ENCODE assay signal across 8 mouse cellular contexts in the genomic region with DNA sequence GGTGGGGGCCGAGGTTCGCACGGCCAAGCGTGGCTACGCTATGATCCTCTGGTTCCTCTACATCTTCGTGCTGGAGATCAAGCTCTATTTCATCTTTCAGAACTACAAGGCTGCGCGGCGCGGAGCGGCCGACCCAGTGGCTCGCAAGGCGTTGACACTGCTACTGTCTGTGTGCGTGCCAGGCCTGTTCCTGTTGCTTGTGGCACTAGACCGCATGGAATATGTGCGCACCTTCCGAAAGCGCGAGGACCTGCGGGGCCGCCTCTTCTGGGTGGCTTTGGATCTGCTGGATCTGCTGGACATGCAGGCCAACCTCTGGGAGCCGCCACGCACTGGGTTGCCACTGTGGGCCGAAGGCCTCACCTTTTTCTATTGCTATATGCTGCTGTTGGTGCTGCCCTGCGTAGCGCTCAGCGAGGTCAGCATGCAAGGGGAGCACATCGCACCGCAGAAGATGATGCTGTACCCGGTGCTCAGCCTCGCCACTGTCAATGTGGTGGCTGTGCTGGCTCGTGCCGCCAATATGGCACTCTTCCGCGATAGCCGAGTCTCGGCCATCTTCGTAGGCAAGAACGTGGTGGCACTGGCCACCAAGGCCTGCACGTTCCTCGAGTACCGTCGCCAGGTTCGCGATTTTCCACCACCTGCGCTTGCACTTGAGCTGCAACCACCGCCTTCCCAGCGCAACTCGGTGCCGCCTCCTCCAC. TPM values are rescaled to one million over a fixed set of nuclear protein-coding genes. Genes with fewer than 3 reads are reported as not detected.
A peak's percentile ranks its signal among the peaks of the same experiment; 100 is the strongest.
DNase-seq lines count a peak whose midpoint lies in the region; ATAC-seq and TF ChIP-seq lines count a peak whose summit lies in the region.

No protein-coding gene starts in this region.

- H3K9me3 ChIP-seq in heart, embryonic 15.5 days (replicated peaks), result no peaks in the 10 kb centered on the region
- H3K9me3 ChIP-seq in hindbrain, embryonic 10.5 days, result no peaks in the 10 kb centered on the region; the same call in 1 of the 2 replicates
- H3K9me3 ChIP-seq in midbrain, embryonic 14.5 days (ENCODE audit: control insufficient read depth, low read length), result no peaks in the 10 kb centered on the region

- TF ChIP-seq POLR2A in cerebellum, adult 2 months (IDR thresholded peaks at IDR 0.05; ENCODE audit: borderline replicate concordance, insufficient read depth, low read length), result no peak

- H3K36me3 ChIP-seq in heart, embryonic 15.5 days, result no peaks in the 10 kb centered on the region
- peaks cover 31% of the 10 kb centered on the region for H3K36me3 ChIP-seq in hindbrain, embryonic 10.5 days
- H3K36me3 ChIP-seq in midbrain, embryonic 14.5 days (ENCODE audit: control insufficient read depth, insufficient read depth, low read length), result peaks cover 36% of the 10 kb centered on the region

- no peak overlapping the region for H3K9ac ChIP-seq in heart, embryonic 15.5 days
- no peak overlapping the region; the same call in 1 of the 2 replicates for H3K9ac ChIP-seq in midbrain, embryonic 14.5 days (replicated peaks; ENCODE audit: low read length)

- TF ChIP-seq CTCF in cerebellum, adult 2 months (IDR thresholded peaks at IDR 0.05; ENCODE audit: borderline replicate concordance, insufficient read depth, low read depth, low read length), result no peak

- H3K27me3 ChIP-seq in heart, embryonic 15.5 days, result peaks cover 54% of the 10 kb centered on the region
- no peaks in the 10 kb centered on the region for H3K27me3 ChIP-seq in cerebellum, adult 2 months (ENCODE audit: control insufficient read depth, insufficient read depth, low read length)
- H3K27me3 ChIP-seq in hindbrain, embryonic 10.5 days (ENCODE audit: insufficient read depth, poor library complexity, severe bottlenecking), result peaks cover 39% of the 10 kb centered on the region
- no peaks in the 10 kb centered on the region for H3K27me3 ChIP-seq in midbrain, embryonic 14.5 days (ENCODE audit: control insufficient read depth, insufficient read depth, low read length)

- WGBS in heart, embryonic 15.5 days, result 79% methylated on average over 51 of the region's 51 CpGs
- WGBS in cerebellum, adult 2 months, result 93% methylated on average over 51 of the region's 51 CpGs
- WGBS in hindbrain, embryonic 10.5 days, result 89% methylated on average over 51 of the region's 51 CpGs
- 94% methylated on average over 51 of the region's 51 CpGs for WGBS in midbrain, embryonic 14.5 days

- no peak for DNase-seq in heart, postnatal 10 days
- peak; percentile 33 to 37 for DNase-seq in cerebellum, adult 2 months
- no peak for DNase-seq in hindbrain, embryonic 10.5 days (ENCODE audit: low spot score)
- no peak for DNase-seq in midbrain, embryonic 14.5 days
- DNase-seq in thymus, adult 18-20 months, result no peak
- no peak for DNase-seq in urinary bladder, postnatal 4 days (ENCODE audit: low spot score in 2 of 2)
- no peak for DNase-seq in adrenal gland, postnatal 36 days

- H3K4me1 ChIP-seq in heart, embryonic 15.5 days (replicated peaks), result peaks cover 30% of the 10 kb centered on the region
- peaks cover 12% of the 10 kb centered on the region; the same call in 1 of the 2 replicates for H3K4me1 ChIP-seq in cerebellum, adult 2 months (ENCODE audit: control insufficient read depth, insufficient read depth, low read length)
- peaks cover 34% of the 10 kb centered on the region for H3K4me1 ChIP-seq in hindbrain, embryonic 10.5 days (replicated peaks)
- peaks cover 23% of the 10 kb centered on the region for H3K4me1 ChIP-seq in midbrain, embryonic 14.5 days (ENCODE audit: control insufficient read depth, insufficient read depth, low read length)

- peak overlapping the region; percentile 65 for H3K4me3 ChIP-seq in heart, embryonic 15.5 days
- H3K4me3 ChIP-seq in cerebellum, adult 2 months (replicated peaks; ENCODE audit: insufficient read depth, low read depth, low read length), result peak overlapping the region; percentile 69
- peak overlapping the region; percentile 77 for H3K4me3 ChIP-seq in hindbrain, embryonic 10.5 days
- peak overlapping the region; percentile 71 for H3K4me3 ChIP-seq in midbrain, embryonic 14.5 days (replicated peaks; ENCODE audit: low read depth, low read length)

- ATAC-seq in heart, embryonic 15.5 days (replicated peaks; ENCODE audit: insufficient number of reproducible peaks, insufficient read depth, low FRiP score, low read depth), result no peak
- ATAC-seq in midbrain, embryonic 14.5 days (ENCODE audit: low FRiP score, low TSS enrichment), result no peak

- intact Hi-C loops in heart, postnatal 10 days (cut with DNase I), result no loop called here

- peak overlapping the region; percentile 95 for H3K4me2 ChIP-seq in heart, embryonic 15.5 days
- peak overlapping the region; percentile 89 for H3K4me2 ChIP-seq in midbrain, embryonic 14.5 days (ENCODE audit: low read length)

- no peak overlapping the region for H3K27ac ChIP-seq in heart, embryonic 15.5 days
- no peak overlapping the region for H3K27ac ChIP-seq in cerebellum, adult 2 months (ENCODE audit: insufficient read depth, low read length)
- H3K27ac ChIP-seq in hindbrain, embryonic 10.5 days, result no peak overlapping the region
- H3K27ac ChIP-seq in midbrain, embryonic 14.5 days (replicated peaks; ENCODE audit: low read depth, low read length), result no peak overlapping the region

RNA-seq across cellular contexts. Expression of a gene that starts 2.8 kb away (rescaled TPM):
- polyA plus RNA-seq in heart, embryonic 15.5 days (2015; fragmentation: Nextera tagmentation; extraction: Ambion mirVana), result 2.0 and 7.8 TPM in 2 replicates
- total RNA-seq in heart, postnatal 10 days (2021), result under 1 TPM; 0.43 to 0.97 TPM
- 30.9 and 31.3 TPM in 2 replicates for polyA plus RNA-seq in cerebellum, adult 2 months (2012; rRNA removed)
- polyA plus RNA-seq in hindbrain, embryonic 10.5 days (2016; fragmentation: Nextera tagmentation; extraction: Ambion mirVana), result 16.4 and 24.8 TPM in 2 replicates
- polyA plus RNA-seq in midbrain, embryonic 14.5 days (2014; fragmentation: Nextera tagmentation; extraction: Ambion mirVana), result 24.5 and 61.9 TPM in 2 replicates
- 1 to 10 TPM; 4.5 to 7.4 TPM for total RNA-seq in adrenal gland, postnatal 36 days (2021)

RNA-seq across cellular contexts. Expression of a gene that starts 32.3 kb away (rescaled TPM):
- polyA plus RNA-seq in heart, embryonic 15.5 days (2015; fragmentation: Nextera tagmentation; extraction: Ambion mirVana), result 15.4 and 31.7 TPM in 2 replicates
- 1 to 10 TPM; 2.5 to 2.8 TPM for total RNA-seq in heart, postnatal 10 days (2021)
- 1.1 and 1.6 TPM in 2 replicates for polyA plus RNA-seq in cerebellum, adult 2 months (2012; rRNA removed)
- 59.5 and 66.4 TPM in 2 replicates for polyA plus RNA-seq in hindbrain, embryonic 10.5 days (2016; fragmentation: Nextera tagmentation; extraction: Ambion mirVana)
- polyA plus RNA-seq in midbrain, embryonic 14.5 days (2014; fragmentation: Nextera tagmentation; extraction: Ambion mirVana), result 11.9 and 14.1 TPM in 2 replicates
- total RNA-seq in adrenal gland, postnatal 36 days (2021), result 1 to 10 TPM; 1.7 TPM

RNA-seq across cellular contexts. Expression of a gene that starts 42.4 kb away (rescaled TPM):
- 646 and 685 TPM in 2 replicates for polyA plus RNA-seq in heart, embryonic 15.5 days (2015; fragmentation: Nextera tagmentation; extraction: Ambion mirVana)
- total RNA-seq in heart, postnatal 10 days (2021), result 100 to 1,000 TPM; 260 to 267 TPM
- 44.5 and 55.5 TPM in 2 replicates for polyA plus RNA-seq in cerebellum, adult 2 months (2012; rRNA removed)
- 84.9 and 97.7 TPM in 2 replicates for polyA plus RNA-seq in hindbrain, embryonic 10.5 days (2016; fragmentation: Nextera tagmentation; extraction: Ambion mirVana)
- 16.5 and 26.8 TPM in 2 replicates for polyA plus RNA-seq in midbrain, embryonic 14.5 days (2014; fragmentation: Nextera tagmentation; extraction: Ambion mirVana)
- total RNA-seq in adrenal gland, postnatal 36 days (2021), result 10 to 100 TPM; 44.1 to 71.1 TPM

RNA-seq across cellular contexts. Expression of a gene that starts 48.5 kb away (rescaled TPM):
- polyA plus RNA-seq in heart, embryonic 15.5 days (2015; fragmentation: Nextera tagmentation; extraction: Ambion mirVana), result 1,571 and 1,711 TPM in 2 replicates
- 1,000 to 10,000 TPM; 1,259 to 1,405 TPM for total RNA-seq in heart, postnatal 10 days (2021)
- polyA plus RNA-seq in cerebellum, adult 2 months (2012; rRNA removed), result 66.2 and 67.0 TPM in 2 replicates
- polyA plus RNA-seq in hindbrain, embryonic 10.5 days (2016; fragmentation: Nextera tagmentation; extraction: Ambion mirVana), result 195 and 260 TPM in 2 replicates
- polyA plus RNA-seq in midbrain, embryonic 14.5 days (2014; fragmentation: Nextera tagmentation; extraction: Ambion mirVana), result 297 and 329 TPM in 2 replicates
- 10 to 100 TPM; 51.8 to 52.5 TPM for total RNA-seq in adrenal gland, postnatal 36 days (2021)

Comparison
In these comparisons a context has a peak if more than half of its experiments do, and no peak if none do; other contexts are left out.
1. DNase-seq: peak in cerebellum, adult 2 months (2 of 2); none in heart, postnatal 10 days (0 of 2), hindbrain, embryonic 10.5 days (single experiment), midbrain, embryonic 14.5 days (single experiment), thymus, adult 18-20 months (0 of 2), urinary bladder, postnatal 4 days (0 of 2) and adrenal gland, postnatal 36 days (0 of 2).
2. Peak in every context shown above with its lines, with median percentiles within 50 percentile points of each other: H3K4me3 ChIP-seq.